Mouse (Mus musculus) liver, postnatal 0 days (tissue): ENCODE data around the gene Pappa. TPM values are rescaled to one million over a fixed set of nuclear protein-coding genes. Genes with fewer than 3 reads are reported as not detected.
A peak's percentile ranks its signal among the peaks of the same experiment; 100 is the strongest.

ENCODE experiments used
- ATAC-seq: fragments of 200-750 bp; cut with Nextera tagmentation; 2 replicates; pipeline ENCODE4 v1.8.0; 2017; ENCODE audit warnings: mild to moderate bottlenecking, moderate library complexity
- DNase-seq: peaks from one replicate; pipeline ENCODE4 v3.0.0-alpha.2; 2016
- H3K27ac ChIP-seq: fragments of 300-500 bp; sonication (generic); 2 replicates; pipeline ENCODE4 v1.5.1; 2014; ENCODE audit warnings: antibody characterized with exemption, moderate library complexity, mild to moderate bottlenecking, low read depth
- H3K27me3 ChIP-seq: fragments of 300-500 bp; sonication (generic); 2 replicates; pipeline ENCODE4 v1.6.1; 2014; ENCODE audit warnings: low read length, control low read depth, mixed read lengths; ENCODE audit not compliant: insufficient read depth
- H3K36me3 ChIP-seq: fragments of 300-500 bp; sonication (generic); replicated peaks from 2 replicates; pipeline ENCODE4 v1.6.1; 2014; ENCODE audit warnings: mild to moderate bottlenecking, control low read depth, low read length, moderate library complexity, mixed read lengths; ENCODE audit not compliant: insufficient read depth
- H3K4me1 ChIP-seq: fragments of 300-500 bp; sonication (generic); 2 replicates; pipeline ENCODE4 v1.6.1; 2014; ENCODE audit warnings: antibody characterized with exemption, mild to moderate bottlenecking, control low read depth; ENCODE audit not compliant: insufficient read depth
- H3K4me2 ChIP-seq: fragments of 300-500 bp; sonication (generic); 2 replicates; pipeline ENCODE4 v1.6.1; 2014; ENCODE audit warnings: low read depth, mild to moderate bottlenecking, low read length, moderate library complexity, mixed read lengths
- H3K4me3 ChIP-seq: fragments of 300-500 bp; sonication (generic); 2 replicates; pipeline ENCODE4 v1.5.1; 2014; ENCODE audit warnings: low read depth, low read length
- H3K9ac ChIP-seq: fragments of 300-500 bp; sonication (generic); replicated peaks from 2 replicates; pipeline ENCODE4 v1.6.1; 2014; ENCODE audit warnings: mild to moderate bottlenecking, moderate library complexity
- H3K9me3 ChIP-seq: fragments of 300-500 bp; sonication (generic); 2 replicates; pipeline ENCODE4 v1.6.1; 2016; ENCODE audit warnings: mild to moderate bottlenecking, control low read depth, low read length, mixed read lengths
- CTCF ChIP-seq: sonication (generic); IDR thresholded peaks from 2 replicates; pipeline ENCODE4 v1.5.1; 2016; ENCODE audit warnings: antibody characterized with exemption, low read depth
- EP300 ChIP-seq: IDR thresholded peaks from 2 replicates; pipeline ENCODE4 v1.6.1; 2016; ENCODE audit warnings: antibody characterized with exemption, low read depth, mild to moderate bottlenecking
- WGBS: fragments of 180-500 bp; shearing (Covaris S2); extraction: QIAGEN DNeasy Blood & Tissue Kit; methylation state at CpG from one replicate; pipeline ENCODE4 v1.1.7; 2014; ENCODE audit not compliant: insufficient replicate concordance; 5-methylcytosine and 5-hydroxymethylcytosine counted together
- polyA plus RNA-seq: library from polyadenylated mRNA; unstranded; fragments of >200 nt; fragmentation: Nextera tagmentation; extraction: Ambion mirVana; gene quantifications from 2 replicates; pipeline ENCODE4 v1.2.1, GENCODE M21; 2015

The Pappa gene
- polyA plus RNA-seq, 1 experiment from 2014 or later: 0.01 TPM

DNA sequence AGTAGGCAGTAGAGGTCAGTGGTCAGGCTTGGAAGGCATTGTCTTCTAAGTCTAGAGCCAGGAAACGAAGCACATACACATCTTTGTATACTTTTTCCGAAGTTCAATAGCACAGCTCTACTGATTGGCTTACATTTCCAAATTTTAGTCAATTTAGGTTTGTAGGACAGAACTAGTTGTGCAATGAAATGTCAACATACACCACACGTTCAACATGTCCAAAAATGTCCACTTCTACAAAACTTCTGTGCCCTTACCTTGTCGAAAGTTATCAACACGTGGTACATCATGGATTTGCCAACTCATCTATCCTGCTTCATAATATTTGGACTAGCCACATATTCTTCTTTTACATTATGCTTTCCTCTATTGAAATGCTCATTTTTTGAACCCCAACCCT, 10.4 kb downstream of the Pappa start:
- 45% methylated on average over 5 of the region's 5 CpGs for WGBS
- Histone ChIP-seq H3K9me3 (no peaks in the 10 kb centered on the region), H3K4me1 (peaks cover 4% of the 10 kb centered on the region; the same call in 1 of the 2 replicates), H3K9ac (no peak overlapping the region), H3K4me3 (no peak overlapping the region), H3K36me3 (no peaks in the 10 kb centered on the region), H3K27me3 (no peaks in the 10 kb centered on the region), H3K4me2 (no peak overlapping the region), H3K27ac (no peak overlapping the region)
- DNase-seq (no peak), ATAC-seq (peak; percentile 69)
- TF ChIP-seq EP300 (no peak), CTCF (no peak)

- Histone ChIP-seq H3K4me2 (no peak overlapping the region), H3K36me3 (no peaks in the 10 kb centered on the region), H3K27me3 (no peaks in the 10 kb centered on the region), H3K27ac (no peak overlapping the region), H3K9ac (no peak overlapping the region), H3K4me3 (no peak overlapping the region), H3K9me3 (no peaks in the 10 kb centered on the region), H3K4me1 (peaks cover 4% of the 10 kb centered on the region; the same call in 1 of the 2 replicates)
- ATAC-seq: peak; percentile 48; the same call in 1 of the 2 replicates
- 44% methylated on average over 5 of the region's 5 CpGs for WGBS
- no peak for DNase-seq
- TF ChIP-seq EP300: no peak
- TF ChIP-seq CTCF: no peak
Measured at GRCm38 (mm10) chr4:65135109-65135508, 11.1 kb downstream of the Pappa start.

DNA sequence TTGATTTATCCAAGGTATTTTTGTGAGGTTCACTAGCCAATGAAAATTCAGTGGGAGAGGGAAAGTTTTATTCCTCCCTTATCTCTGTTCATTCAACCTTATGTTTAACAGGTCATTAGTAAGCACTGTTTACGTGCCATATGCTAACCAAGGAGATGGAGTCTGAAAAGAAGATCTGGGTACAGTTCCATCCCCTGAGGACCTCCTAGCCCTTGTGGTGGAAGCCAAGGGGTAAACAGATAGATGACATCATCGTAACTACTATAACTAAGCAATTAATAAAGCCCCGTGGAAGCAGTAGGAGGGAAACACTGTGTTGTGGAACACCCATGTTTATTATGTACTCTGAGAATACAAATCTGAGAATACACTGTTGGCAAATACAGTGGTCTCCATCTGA, 12.6 kb downstream of the Pappa start:
- Histone ChIP-seq H3K9ac (no peak overlapping the region), H3K4me3 (no peak overlapping the region), H3K9me3 (no peaks in the 10 kb centered on the region), H3K27me3 (no peaks in the 10 kb centered on the region), H3K36me3 (no peaks in the 10 kb centered on the region), H3K4me1 (peaks cover 4% of the 10 kb centered on the region; the same call in 1 of the 2 replicates), H3K4me2 (no peak overlapping the region), H3K27ac (no peak overlapping the region)
- DNase-seq (no peak), ATAC-seq (no peak)
- WGBS: 72% methylated on average over 3 of the region's 3 CpGs
- TF ChIP-seq CTCF (no peak), EP300 (no peak)

- 71% methylated on average over 1 of the region's 1 CpGs for WGBS
- no peak for DNase-seq
- no peak overlapping the region for H3K4me2 ChIP-seq
Measured at GRCm38 (mm10) chr4:65146936-65147335, 23.0 kb downstream of the Pappa start.

DNA sequence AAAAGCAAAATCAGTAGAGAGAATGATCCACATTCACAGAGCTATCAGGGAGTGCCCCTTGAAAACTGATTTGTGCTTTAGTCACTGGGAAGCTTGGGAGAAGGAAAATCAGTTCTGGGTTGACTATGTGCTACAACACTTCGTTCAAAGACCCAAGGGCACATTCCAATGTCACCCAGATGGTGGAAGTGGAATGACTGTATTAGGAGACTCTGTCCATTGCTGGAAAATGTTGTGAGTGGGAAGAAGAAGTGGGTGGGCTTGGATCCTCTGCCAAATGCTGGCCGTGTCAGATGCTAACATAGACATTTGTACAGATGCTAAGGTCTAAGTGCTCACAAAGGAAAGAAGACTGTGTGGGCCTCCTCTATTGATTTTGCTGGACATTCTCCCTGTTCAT, 29.6 kb downstream of the Pappa start:
- H3K4me2 ChIP-seq: no peak overlapping the region
- TF ChIP-seq CTCF: no peak
- no peak for TF ChIP-seq EP300
- ATAC-seq: no peak
- no peak overlapping the region for H3K9ac ChIP-seq
- H3K27me3 ChIP-seq: no peaks in the 10 kb centered on the region
- H3K27ac ChIP-seq: no peak overlapping the region
- DNase-seq: no peak
- no peaks in the 10 kb centered on the region for H3K4me1 ChIP-seq
- H3K4me3 ChIP-seq: no peak overlapping the region
- H3K9me3 ChIP-seq: no peaks in the 10 kb centered on the region
- WGBS: 51% methylated on average over 2 of the region's 2 CpGs
- no peaks in the 10 kb centered on the region for H3K36me3 ChIP-seq

More at GRCm38 (mm10) chr4:65146936-65147335, 23.0 kb downstream of the Pappa start:
- no peak for ATAC-seq
- Histone ChIP-seq H3K4me1 (no peaks in the 10 kb centered on the region; the same call in 1 of the 2 replicates), H3K27me3 (no peaks in the 10 kb centered on the region), H3K9me3 (no peaks in the 10 kb centered on the region), H3K36me3 (no peaks in the 10 kb centered on the region), H3K9ac (no peak overlapping the region), H3K4me3 (no peak overlapping the region), H3K27ac (no peak overlapping the region)
- TF ChIP-seq CTCF: no peak
- TF ChIP-seq EP300: no peak

GRCm38 (mm10) chr4:65156231-65156630, 32.3 kb downstream of the Pappa start:
- H3K9ac ChIP-seq: no peak overlapping the region
- ATAC-seq (no peak), DNase-seq (no peak)
- H3K4me2 ChIP-seq: no peak overlapping the region
- H3K36me3 ChIP-seq: no peaks in the 10 kb centered on the region
- no peak overlapping the region for H3K4me3 ChIP-seq
- H3K27ac ChIP-seq: no peak overlapping the region
- H3K9me3 ChIP-seq: no peaks in the 10 kb centered on the region
- 91% methylated on average over 10 of the region's 10 CpGs for WGBS
- TF ChIP-seq EP300 (no peak), CTCF (no peak)
- H3K4me1 ChIP-seq: no peaks in the 10 kb centered on the region
- no peaks in the 10 kb centered on the region for H3K27me3 ChIP-seq

- H3K4me1 ChIP-seq: no peaks in the 10 kb centered on the region
- no peaks in the 10 kb centered on the region for H3K9me3 ChIP-seq
- H3K4me3 ChIP-seq: no peak overlapping the region
- no peaks in the 10 kb centered on the region for H3K36me3 ChIP-seq
- no peak overlapping the region for H3K9ac ChIP-seq
- ATAC-seq (no peak), DNase-seq (no peak)
- H3K27ac ChIP-seq: no peak overlapping the region
- TF ChIP-seq CTCF (no peak), EP300 (no peak)
- H3K27me3 ChIP-seq: no peaks in the 10 kb centered on the region
- H3K4me2 ChIP-seq: no peak overlapping the region
- WGBS: 81% methylated on average over 3 of the region's 3 CpGs
Measured at GRCm38 (mm10) chr4:65158651-65159050, 34.7 kb downstream of the Pappa start.
